Mouse (Mus musculus) stomach, postnatal 0 days (tissue): ENCODE measurements around the gene Lck. TPM values are rescaled to one million over a fixed set of nuclear protein-coding genes. Genes with fewer than 3 reads are reported as not detected.

ENCODE experiments used
- ATAC-seq: fragments of 200-750 bp; cut with Nextera tagmentation; 2 replicates; pipeline ENCODE4 v1.8.0; 2017; ENCODE audit not compliant: low FRiP score, low TSS enrichment
- DNase-seq: peaks from one replicate; pipeline ENCODE4 v3.0.0-alpha.2; 2016; ENCODE audit warnings: low spot score
- H3K27ac ChIP-seq: fragments of 300-500 bp; sonication (generic); replicated peaks from 2 replicates; pipeline ENCODE4 v1.5.1; 2014; ENCODE audit warnings: mild to moderate bottlenecking, control low read depth
- H3K27me3 ChIP-seq: fragments of 300-500 bp; sonication (generic); 2 replicates; pipeline ENCODE4 v1.6.1; 2014; ENCODE audit warnings: low read length; ENCODE audit not compliant: control insufficient read depth, insufficient read depth
- H3K36me3 ChIP-seq: fragments of 300-500 bp; sonication (generic); 2 replicates; pipeline ENCODE4 v1.6.1; 2014; ENCODE audit warnings: low read length, mixed read lengths; ENCODE audit not compliant: control insufficient read depth, insufficient read depth
- H3K4me1 ChIP-seq: fragments of 300-500 bp; sonication (generic); replicated peaks from 2 replicates; pipeline ENCODE4 v1.6.1; 2014; ENCODE audit warnings: antibody characterized with exemption; ENCODE audit not compliant: control insufficient read depth, insufficient read depth
- H3K4me2 ChIP-seq: fragments of 300-500 bp; sonication (generic); replicated peaks from 2 replicates; pipeline ENCODE4 v1.6.1; 2014; ENCODE audit warnings: low read depth, mild to moderate bottlenecking, control low read depth, moderate library complexity
- H3K4me3 ChIP-seq: fragments of 300-500 bp; sonication (generic); 2 replicates; pipeline ENCODE4 v1.5.1; 2014; ENCODE audit warnings: low read depth, low read length, control low read depth
- H3K9ac ChIP-seq: fragments of 300-500 bp; sonication (generic); 2 replicates; pipeline ENCODE4 v1.6.1; 2014; ENCODE audit warnings: mild to moderate bottlenecking, low read length, control low read depth, mixed read lengths
- H3K9me3 ChIP-seq: fragments of 300-500 bp; sonication (generic); 2 replicates; pipeline ENCODE4 v1.6.1; 2016; ENCODE audit warnings: low read length; ENCODE audit not compliant: control insufficient read depth
- CTCF ChIP-seq: IDR thresholded peaks from 2 replicates; pipeline ENCODE4 v1.5.1; 2016; ENCODE audit warnings: antibody characterized with exemption, low read depth, mild to moderate bottlenecking, moderate library complexity
- EP300 ChIP-seq: optimal IDR thresholded peaks from 2 replicates; pipeline ENCODE3; 2016; ENCODE audit warnings: antibody characterized with exemption
- WGBS: fragments of 180-500 bp; shearing (Covaris S2); extraction: QIAGEN DNeasy Blood & Tissue Kit; methylation state at CpG from one replicate; pipeline ENCODE4 v1.1.7; 2014; 5-methylcytosine and 5-hydroxymethylcytosine counted together
- polyA plus RNA-seq: library from polyadenylated mRNA; unstranded; fragments of >200 nt; fragmentation: Nextera tagmentation; extraction: Ambion mirVana; gene quantifications from 2 replicates; pipeline ENCODE4 v1.2.1, GENCODE M21; 2015

The Lck gene
- polyA plus RNA-seq, 1 experiment from 2014 or later = 1.9 TPM

GRCm38 (mm10) chr4:129511413-129512096 lies 61.9 kb downstream of the Lck start:
- DNase-seq = no peak
- WGBS = 64% methylated on average over 6 of the region's 6 CpGs
- Histone ChIP-seq H3K4me1 (0 out of 2 replicates have a peak, but pooled peaks cover 3% of the 10 kb centered on the region), H3K27ac (no peak overlapping the region), H3K36me3 (no peaks in the 10 kb centered on the region), H3K9me3 (no peaks in the 10 kb centered on the region), H3K9ac (no peak overlapping the region), H3K27me3 (no peaks in the 10 kb centered on the region), H3K4me3 (no peak overlapping the region), H3K4me2 (no peak overlapping the region)
- TF ChIP-seq CTCF = no peak
- ATAC-seq = no peak

GRCm38 (mm10) chr4:129510723-129511412 lies 62.6 kb downstream of the Lck start:
- WGBS = 48% methylated on average over 6 of the region's 6 CpGs
- DNase-seq (no peak), ATAC-seq (no peak)
- Histone ChIP-seq H3K9ac (no peak overlapping the region), H3K27me3 (no peaks in the 10 kb centered on the region), H3K4me2 (no peak overlapping the region), H3K4me1 (0 out of 2 replicates have a peak, but pooled peaks cover 3% of the 10 kb centered on the region), H3K9me3 (no peaks in the 10 kb centered on the region), H3K27ac (no peak overlapping the region), H3K36me3 (no peaks in the 10 kb centered on the region), H3K4me3 (no peak overlapping the region)
- no peak for TF ChIP-seq CTCF
- TF ChIP-seq EP300 = no peak

- no peak for DNase-seq
- no peak overlapping the region for H3K9ac ChIP-seq
- no peak overlapping the region for H3K27ac ChIP-seq
- 81% methylated on average over 3 of the region's 3 CpGs for WGBS
- no peak overlapping the region for H3K4me3 ChIP-seq
- no peaks in the 10 kb centered on the region for H3K36me3 ChIP-seq
- H3K4me2 ChIP-seq = no peak overlapping the region
- no peaks in the 10 kb centered on the region for H3K27me3 ChIP-seq
- no peak for TF ChIP-seq CTCF
- no peak for ATAC-seq
- no peaks in the 10 kb centered on the region for H3K9me3 ChIP-seq
- H3K4me1 ChIP-seq = 0 out of 2 replicates have a peak, but pooled peaks cover 3% of the 10 kb centered on the region
These were observed 63.8 kb downstream of the Lck start for GRCm38 (mm10) chr4:129509650-129510049.

DNA sequence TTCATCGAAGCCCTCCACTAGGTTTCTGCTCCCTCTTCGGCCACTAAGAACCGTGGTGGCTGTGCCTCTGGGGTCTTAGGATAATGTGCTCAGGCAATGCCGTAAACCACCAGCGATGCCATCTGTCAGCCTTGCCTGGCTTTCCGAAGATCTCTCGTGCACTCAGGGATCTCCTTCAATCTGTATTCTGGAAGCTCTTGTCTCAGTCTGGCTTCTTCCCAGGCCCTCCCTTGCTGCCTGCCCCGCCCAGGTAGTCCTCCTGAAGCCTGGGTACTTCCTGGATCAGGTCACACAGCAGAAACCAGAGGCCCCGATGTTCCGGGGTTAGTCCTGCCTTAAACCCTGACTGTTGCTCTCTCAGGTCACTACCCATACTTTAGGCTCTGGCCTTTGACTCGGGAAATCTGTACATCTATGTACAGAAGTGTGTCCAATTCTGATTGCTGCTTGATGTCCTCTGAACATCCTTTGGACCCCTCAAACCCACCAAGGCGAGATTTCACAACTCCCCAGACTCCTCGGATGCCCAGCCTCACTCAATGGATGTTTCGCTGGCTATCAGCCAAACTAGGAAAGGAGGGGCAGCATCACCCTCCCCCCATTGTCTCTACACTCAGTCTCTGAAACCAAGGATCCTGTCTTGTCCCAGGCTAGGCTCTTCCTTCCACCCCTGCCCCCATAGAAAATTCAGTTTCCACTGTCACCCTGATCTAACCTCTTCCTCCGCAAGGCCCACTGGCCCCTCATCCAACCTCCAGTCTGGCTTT lies 64.4 kb downstream of the Lck start:
- 59% methylated on average over 15 of the region's 15 CpGs for WGBS
- Histone ChIP-seq H3K27ac (no peak overlapping the region), H3K9me3 (no peaks in the 10 kb centered on the region), H3K4me3 (no peak overlapping the region), H3K9ac (no peak overlapping the region), H3K36me3 (no peaks in the 10 kb centered on the region), H3K4me1 (0 out of 2 replicates have a peak, but pooled peaks cover 3% of the 10 kb centered on the region), H3K27me3 (no peaks in the 10 kb centered on the region), H3K4me2 (no peak overlapping the region)
- TF ChIP-seq EP300 (no peak), CTCF (no peak)
- peak; percentile 51 for DNase-seq
- ATAC-seq = no peak

- Histone ChIP-seq H3K4me3 (no peak overlapping the region), H3K27ac (no peak overlapping the region), H3K9me3 (no peaks in the 10 kb centered on the region), H3K9ac (no peak overlapping the region), H3K36me3 (no peaks in the 10 kb centered on the region), H3K4me2 (no peak overlapping the region), H3K4me1 (peaks cover 5% of the 10 kb centered on the region), H3K27me3 (no peaks in the 10 kb centered on the region)
- no peak for TF ChIP-seq EP300
- no peak for TF ChIP-seq CTCF
- ATAC-seq (no peak), DNase-seq (no peak)
- WGBS = 51% methylated on average over 3 of the region's 3 CpGs
These were observed 65.3 kb downstream of the Lck start for GRCm38 (mm10) chr4:129508237-129508515.
